Mouse (Mus musculus): ENCODE measurements around the gene Gm37240. TPM values are rescaled to one million over a fixed set of nuclear protein-coding genes. Genes with fewer than 3 reads are reported as not detected.

Gene Gm37240
- polyA plus RNA-seq, 1 experiment = not detected

GRCm38 (mm10) chr3:85496146-85496545 is 391.2 kb downstream of the Gm37240 start:
- H3K4me3 ChIP-seq (ENCODE audit: insufficient read depth, low read depth, low read length) = no peak overlapping the region
- WGBS = 32% methylated on average over 4 of the region's 4 CpGs
- TF ChIP-seq POLR2A (IDR thresholded peaks at IDR 0.05; ENCODE audit: insufficient read depth, low read depth, low read length) (no peak), CTCF (IDR thresholded peaks at IDR 0.05; ENCODE audit: insufficient read depth, low read depth, low read length) (no peak)
- no peak overlapping the region for H3K27ac ChIP-seq (ENCODE audit: insufficient read depth, low read depth, low read length)
- H3K4me1 ChIP-seq (ENCODE audit: control insufficient read depth, insufficient read depth, low read length) = no peaks in the 10 kb centered on the region

GRCm38 (mm10) chr3:85493796-85494195 is 393.5 kb downstream of the Gm37240 start:
- no peaks in the 10 kb centered on the region for H3K4me1 ChIP-seq (ENCODE audit: control insufficient read depth, insufficient read depth, low read length)
- H3K27ac ChIP-seq (ENCODE audit: insufficient read depth, low read depth, low read length) = no peak overlapping the region
- H3K4me3 ChIP-seq (ENCODE audit: insufficient read depth, low read depth, low read length) = no peak overlapping the region
- 85% methylated on average over 8 of the region's 8 CpGs for WGBS
- TF ChIP-seq CTCF (IDR thresholded peaks at IDR 0.05; ENCODE audit: insufficient read depth, low read depth, low read length) (no peak), POLR2A (IDR thresholded peaks at IDR 0.05; ENCODE audit: insufficient read depth, low read depth, low read length) (no peak)

- H3K4me1 ChIP-seq (ENCODE audit: control insufficient read depth, insufficient read depth, low read length) = no peaks in the 10 kb centered on the region
- WGBS = 73% methylated on average over 3 of the region's 3 CpGs
- H3K4me3 ChIP-seq (ENCODE audit: insufficient read depth, low read depth, low read length) = no peak overlapping the region
- no peak for TF ChIP-seq CTCF (IDR thresholded peaks at IDR 0.05; ENCODE audit: insufficient read depth, low read depth, low read length)
- no peak for TF ChIP-seq POLR2A (IDR thresholded peaks at IDR 0.05; ENCODE audit: insufficient read depth, low read depth, low read length)
- H3K27ac ChIP-seq (ENCODE audit: insufficient read depth, low read depth, low read length) = no peak overlapping the region
Measured at GRCm38 (mm10) chr3:85490204-85490603, 397.1 kb downstream of the Gm37240 start.

- TF ChIP-seq POLR2A (IDR thresholded peaks at IDR 0.05; ENCODE audit: insufficient read depth, low read depth, low read length) = no peak
- TF ChIP-seq CTCF (IDR thresholded peaks at IDR 0.05; ENCODE audit: insufficient read depth, low read depth, low read length) = no peak
- Histone ChIP-seq H3K27ac (ENCODE audit: insufficient read depth, low read depth, low read length) (no peak overlapping the region), H3K4me3 (ENCODE audit: insufficient read depth, low read depth, low read length) (no peak overlapping the region), H3K4me1 (ENCODE audit: control insufficient read depth, insufficient read depth, low read length) (no peaks in the 10 kb centered on the region)
- 49% methylated on average over 6 of the region's 6 CpGs for WGBS
Measured at GRCm38 (mm10) chr3:85487379-85487778, 399.9 kb downstream of the Gm37240 start.

- TF ChIP-seq POLR2A (IDR thresholded peaks at IDR 0.05; ENCODE audit: insufficient read depth, low read depth, low read length) (no peak), CTCF (IDR thresholded peaks at IDR 0.05; ENCODE audit: insufficient read depth, low read depth, low read length) (no peak)
- Histone ChIP-seq H3K4me1 (ENCODE audit: control insufficient read depth, insufficient read depth, low read length) (no peaks in the 10 kb centered on the region), H3K4me3 (ENCODE audit: insufficient read depth, low read depth, low read length) (no peak overlapping the region), H3K27ac (ENCODE audit: insufficient read depth, low read depth, low read length) (no peak overlapping the region)
- WGBS = 86% methylated on average over 3 of the region's 3 CpGs
Measured at GRCm38 (mm10) chr3:85485536-85486190, 401.7 kb downstream of the Gm37240 start.

- H3K27ac ChIP-seq (ENCODE audit: insufficient read depth, low read depth, low read length) = no peak overlapping the region
- WGBS = 60% methylated on average over 5 of the region's 5 CpGs
- no peak overlapping the region for H3K4me3 ChIP-seq (ENCODE audit: insufficient read depth, low read depth, low read length)
- no peaks in the 10 kb centered on the region for H3K4me1 ChIP-seq (ENCODE audit: control insufficient read depth, insufficient read depth, low read length)
- TF ChIP-seq CTCF (IDR thresholded peaks at IDR 0.05; ENCODE audit: insufficient read depth, low read depth, low read length) (no peak), POLR2A (IDR thresholded peaks at IDR 0.05; ENCODE audit: insufficient read depth, low read depth, low read length) (no peak)
Measured at GRCm38 (mm10) chr3:85482636-85483035, 404.7 kb downstream of the Gm37240 start.

GRCm38 (mm10) chr3:85480638-85481037 is 406.7 kb downstream of the Gm37240 start:
- WGBS = 69% methylated on average over 1 of the region's 1 CpGs
- no peak overlapping the region for H3K27ac ChIP-seq (ENCODE audit: insufficient read depth, low read depth, low read length)
- TF ChIP-seq CTCF (IDR thresholded peaks at IDR 0.05; ENCODE audit: insufficient read depth, low read depth, low read length) (no peak), POLR2A (IDR thresholded peaks at IDR 0.05; ENCODE audit: insufficient read depth, low read depth, low read length) (no peak)

GRCm38 (mm10) chr3:85478731-85479130 is 408.6 kb downstream of the Gm37240 start:
- TF ChIP-seq CTCF (IDR thresholded peaks at IDR 0.05; ENCODE audit: insufficient read depth, low read depth, low read length) = no peak
- no peak for TF ChIP-seq POLR2A (IDR thresholded peaks at IDR 0.05; ENCODE audit: insufficient read depth, low read depth, low read length)
- Histone ChIP-seq H3K27ac (ENCODE audit: insufficient read depth, low read depth, low read length) (no peak overlapping the region), H3K4me1 (ENCODE audit: control insufficient read depth, insufficient read depth, low read length) (no peaks in the 10 kb centered on the region), H3K4me3 (ENCODE audit: insufficient read depth, low read depth, low read length) (no peak overlapping the region)
- 85% methylated on average over 8 of the region's 8 CpGs for WGBS

More at GRCm38 (mm10) chr3:85480638-85481037, 406.7 kb downstream of the Gm37240 start:
- H3K4me1 ChIP-seq (ENCODE audit: control insufficient read depth, insufficient read depth, low read length) = no peaks in the 10 kb centered on the region
- H3K4me3 ChIP-seq (ENCODE audit: insufficient read depth, low read depth, low read length) = no peak overlapping the region

- no peak overlapping the region for H3K4me3 ChIP-seq (ENCODE audit: insufficient read depth, low read depth, low read length)
- TF ChIP-seq CTCF (IDR thresholded peaks at IDR 0.05; ENCODE audit: insufficient read depth, low read depth, low read length) = no peak
- no peak overlapping the region for H3K27ac ChIP-seq (ENCODE audit: insufficient read depth, low read depth, low read length)
- peaks cover 4% of the 10 kb centered on the region; the same call in 1 of the 2 replicates for H3K4me1 ChIP-seq (ENCODE audit: control insufficient read depth, insufficient read depth, low read length)
- 79% methylated on average over 6 of the region's 6 CpGs for WGBS
Measured at GRCm38 (mm10) chr3:85469711-85470110, 417.6 kb downstream of the Gm37240 start.

All from olfactory bulb, adult 2 months (tissue).